Mouse (Mus musculus) hindbrain, embryonic 14.5 days (tissue): ENCODE results near the gene Mesp2. TPM values are rescaled to one million over a fixed set of nuclear protein-coding genes. Genes with fewer than 3 reads are reported as not detected.
A peak's percentile ranks its signal among the peaks of the same experiment; 100 is the strongest.

Experiments
- ATAC-seq: fragments of 200-750 bp; cut with Nextera tagmentation; 2 replicates; pipeline ENCODE4 v1.8.0; 2017; ENCODE audit warnings: moderate number of reproducible peaks, mild to moderate bottlenecking, moderate TSS enrichment, moderate library complexity; ENCODE audit not compliant: low FRiP score
- DNase-seq: peaks from one replicate; pipeline ENCODE4 v3.0.0-alpha.2; 2015; ENCODE audit warnings: low spot score
- H3K27ac ChIP-seq: fragments of 300-500 bp; sonication (generic); 2 replicates; pipeline ENCODE4 v1.5.1; 2014; ENCODE audit warnings: mild to moderate bottlenecking, moderate library complexity
- H3K27me3 ChIP-seq: fragments of 300-500 bp; sonication (generic); 2 replicates; pipeline ENCODE4 v1.6.1; 2014; ENCODE audit warnings: mild to moderate bottlenecking, low read length, mixed read lengths; ENCODE audit not compliant: control insufficient read depth, insufficient read depth
- H3K36me3 ChIP-seq: fragments of 300-500 bp; sonication (generic); replicated peaks from 2 replicates; pipeline ENCODE4 v1.6.1; 2014; ENCODE audit not compliant: control insufficient read depth, insufficient read depth
- H3K4me1 ChIP-seq: fragments of 300-500 bp; sonication (generic); replicated peaks from 2 replicates; pipeline ENCODE4 v1.6.1; 2014; ENCODE audit warnings: antibody characterized with exemption, low read length, mixed read lengths; ENCODE audit not compliant: control insufficient read depth, insufficient read depth
- H3K4me2 ChIP-seq: fragments of 300-500 bp; sonication (generic); replicated peaks from 2 replicates; pipeline ENCODE4 v1.6.1; 2014; ENCODE audit warnings: mild to moderate bottlenecking, moderate library complexity
- H3K4me3 ChIP-seq: fragments of 300-500 bp; sonication (generic); replicated peaks from 2 replicates; pipeline ENCODE4 v1.5.1; 2014; ENCODE audit warnings: mild to moderate bottlenecking, low read length
- H3K9ac ChIP-seq: fragments of 300-500 bp; sonication (generic); 2 replicates; pipeline ENCODE4 v1.6.1; 2014
- H3K9me3 ChIP-seq: fragments of 300-500 bp; sonication (generic); 2 replicates; pipeline ENCODE4 v1.6.1; 2016; ENCODE audit warnings: low read length; ENCODE audit not compliant: control insufficient read depth
- WGBS: fragments of 180-500 bp; shearing (Covaris S2); extraction: QIAGEN DNeasy Blood & Tissue Kit; methylation state at CpG from one replicate; pipeline ENCODE4 v1.1.7; 2014; 5-methylcytosine and 5-hydroxymethylcytosine counted together
- polyA plus RNA-seq: library from polyadenylated mRNA; unstranded; fragments of >200 nt; fragmentation: Nextera tagmentation; extraction: Ambion mirVana; gene quantifications from 2 replicates; pipeline ENCODE4 v1.2.1, GENCODE M21; 2014

Gene Mesp2
- polyA plus RNA-seq: 1.3 and 1.4 TPM in 2 replicates

- 22% methylated on average over 65 of the region's 71 CpGs for WGBS
- H3K4me3 ChIP-seq: peak within 1 kb of the TSS; percentile 34
- peaks cover 6% of the 10 kb centered on the region; the same call in 1 of the 2 replicates for H3K27me3 ChIP-seq
- no peak within 1 kb of the TSS for H3K27ac ChIP-seq
- DNase-seq (peak; percentile 83), ATAC-seq (peak; percentile 65; the same call in 1 of the 2 replicates)
- H3K4me1 ChIP-seq: no peaks in the 10 kb centered on the region; the same call in 1 of the 2 replicates
- H3K9ac ChIP-seq: peak within 1 kb of the TSS; percentile 54
- no peaks in the 10 kb centered on the region for H3K9me3 ChIP-seq
- H3K36me3 ChIP-seq: no peaks in the 10 kb centered on the region
- H3K4me2 ChIP-seq: peak within 1 kb of the TSS; percentile 70
Observed at GRCm38 (mm10) chr7:79810611-79811506, at the start of gene Mesp2. Gene Mesp2 (plus strand): TSS chr7:79810727.

- no peaks in the 10 kb centered on the region for H3K4me1 ChIP-seq
Observed at GRCm38 (mm10) chr7:79761124-79761876, 49.2 kb upstream of the Mesp2 start.

GRCm38 (mm10) chr7:79762106-79762505 is 48.4 kb upstream of the Mesp2 start:
- Histone ChIP-seq H3K9me3 (no peaks in the 10 kb centered on the region), H3K36me3 (no peaks in the 10 kb centered on the region), H3K27me3 (no peaks in the 10 kb centered on the region), H3K4me3 (no peak overlapping the region), H3K9ac (no peak overlapping the region), H3K4me1 (no peaks in the 10 kb centered on the region), H3K4me2 (no peak overlapping the region), H3K27ac (no peak overlapping the region)
- no peak for DNase-seq
- ATAC-seq: no peak
- whole genome bisulfite sequencing: 79% methylated on average over 8 of the region's 8 CpGs

More at GRCm38 (mm10) chr7:79761124-79761876, 49.2 kb upstream of the Mesp2 start:
- Histone ChIP-seq H3K4me2 (no peak overlapping the region), H3K4me3 (no peak overlapping the region), H3K9me3 (no peaks in the 10 kb centered on the region), H3K27me3 (no peaks in the 10 kb centered on the region), H3K36me3 (no peaks in the 10 kb centered on the region), H3K9ac (no peak overlapping the region), H3K27ac (no peak overlapping the region)
- 88% methylated on average over 5 of the region's 5 CpGs for WGBS
- no peak for DNase-seq
- no peak for ATAC-seq

GRCm38 (mm10) chr7:79765991-79766390 is 44.5 kb upstream of the Mesp2 start:
- Histone ChIP-seq H3K9me3 (no peaks in the 10 kb centered on the region), H3K36me3 (no peaks in the 10 kb centered on the region), H3K4me3 (no peak overlapping the region), H3K27ac (no peak overlapping the region), H3K9ac (no peak overlapping the region), H3K4me1 (no peaks in the 10 kb centered on the region), H3K4me2 (no peak overlapping the region), H3K27me3 (no peaks in the 10 kb centered on the region)
- DNase-seq (no peak), ATAC-seq (no peak)
- WGBS: 43% methylated on average over 1 of the region's 1 CpGs

- no peak for DNase-seq
- no peaks in the 10 kb centered on the region for H3K36me3 ChIP-seq
- 89% methylated on average over 3 of the region's 3 CpGs for WGBS
- H3K4me1 ChIP-seq: no peaks in the 10 kb centered on the region
- no peak overlapping the region for H3K4me2 ChIP-seq
- H3K4me3 ChIP-seq: no peak overlapping the region
- no peak overlapping the region for H3K27ac ChIP-seq
- no peak for ATAC-seq
- H3K9me3 ChIP-seq: no peaks in the 10 kb centered on the region
- H3K9ac ChIP-seq: no peak overlapping the region
- no peaks in the 10 kb centered on the region for H3K27me3 ChIP-seq
Observed at GRCm38 (mm10) chr7:79769664-79770063, 40.9 kb upstream of the Mesp2 start.

GRCm38 (mm10) chr7:79771561-79772512 is 38.7 kb upstream of the Mesp2 start:
- DNase-seq: no peak
- no peak overlapping the region for H3K27ac ChIP-seq
- H3K9ac ChIP-seq: no peak overlapping the region
- H3K4me2 ChIP-seq: no peak overlapping the region
- no peaks in the 10 kb centered on the region for H3K27me3 ChIP-seq
- 47% methylated on average over 15 of the region's 15 CpGs for WGBS
- no peak for ATAC-seq
- H3K9me3 ChIP-seq: no peaks in the 10 kb centered on the region
- H3K4me3 ChIP-seq: no peak overlapping the region
- no peaks in the 10 kb centered on the region for H3K4me1 ChIP-seq
- no peaks in the 10 kb centered on the region for H3K36me3 ChIP-seq

GRCm38 (mm10) chr7:79780647-79781626 is 29.6 kb upstream of the Mesp2 start:
- 40% methylated on average over 16 of the region's 16 CpGs for WGBS
- Histone ChIP-seq H3K9ac (no peak overlapping the region), H3K4me2 (peak overlapping the region; percentile 23; the same call in 1 of the 2 replicates), H3K9me3 (no peaks in the 10 kb centered on the region), H3K27ac (no peak overlapping the region), H3K4me3 (no peak overlapping the region), H3K36me3 (no peaks in the 10 kb centered on the region), H3K4me1 (no peaks in the 10 kb centered on the region), H3K27me3 (no peaks in the 10 kb centered on the region)
- DNase-seq: peak; percentile 89
- ATAC-seq: peak; percentile 27; the same call in 1 of the 2 replicates
